Mouse (Mus musculus) G1E (cell line): Measurements from ENCODE around the gene Msh5.

Experiments used
- CTCF ChIP-seq: IDR thresholded peaks from 2 replicates; pipeline ENCODE4 v1.5.1; 2012; ENCODE audit warnings: low read depth, low read length, inconsistent platforms, mixed read lengths
- GATA1 ChIP-seq: IDR thresholded peaks from 2 replicates; pipeline ENCODE4 v1.6.1; 2012; ENCODE audit warnings: borderline replicate concordance, low read length, inconsistent platforms, mixed read lengths
- TAL1 ChIP-seq: conservative IDR thresholded peaks from 2 replicates; pipeline ENCODE4 v1.6.1; 2012; ENCODE audit warnings: low read depth, low read length, inconsistent platforms, mixed read lengths

DNA sequence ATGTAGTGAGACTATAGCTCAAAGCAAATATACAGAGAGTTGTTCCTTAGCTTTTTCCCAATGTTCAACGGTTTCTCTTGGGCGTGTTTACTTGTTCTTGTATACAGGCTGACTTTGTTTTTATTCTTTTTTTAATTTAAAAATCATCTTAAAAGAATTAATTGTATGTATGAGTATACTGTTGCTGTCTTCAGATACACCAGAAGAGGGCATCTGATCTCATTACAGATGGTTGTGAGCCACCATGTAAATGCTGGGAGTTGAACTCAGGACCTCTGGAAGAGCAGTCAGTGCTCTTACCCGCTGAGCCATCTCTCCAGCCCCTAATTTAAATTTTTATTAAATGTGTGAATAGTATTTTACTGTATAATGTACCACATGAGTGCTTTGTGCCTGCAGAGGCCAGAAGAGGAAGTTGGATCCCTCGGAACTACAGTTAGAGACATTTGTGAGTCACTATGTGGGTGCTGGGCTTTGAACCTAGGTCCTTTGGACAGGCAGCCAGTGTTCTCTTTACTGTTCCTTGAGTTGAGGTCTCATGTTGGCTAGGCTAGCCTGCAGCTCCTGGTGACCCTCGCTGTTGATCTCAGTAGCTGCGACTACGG lies 39.1 kb downstream of the Msh5 start:
- no peak for TF ChIP-seq CTCF
- TF ChIP-seq GATA1, result no peak
- no peak for TF ChIP-seq TAL1
